10 mouse cellular contexts compared by ENCODE assay signal in the genomic region with DNA sequence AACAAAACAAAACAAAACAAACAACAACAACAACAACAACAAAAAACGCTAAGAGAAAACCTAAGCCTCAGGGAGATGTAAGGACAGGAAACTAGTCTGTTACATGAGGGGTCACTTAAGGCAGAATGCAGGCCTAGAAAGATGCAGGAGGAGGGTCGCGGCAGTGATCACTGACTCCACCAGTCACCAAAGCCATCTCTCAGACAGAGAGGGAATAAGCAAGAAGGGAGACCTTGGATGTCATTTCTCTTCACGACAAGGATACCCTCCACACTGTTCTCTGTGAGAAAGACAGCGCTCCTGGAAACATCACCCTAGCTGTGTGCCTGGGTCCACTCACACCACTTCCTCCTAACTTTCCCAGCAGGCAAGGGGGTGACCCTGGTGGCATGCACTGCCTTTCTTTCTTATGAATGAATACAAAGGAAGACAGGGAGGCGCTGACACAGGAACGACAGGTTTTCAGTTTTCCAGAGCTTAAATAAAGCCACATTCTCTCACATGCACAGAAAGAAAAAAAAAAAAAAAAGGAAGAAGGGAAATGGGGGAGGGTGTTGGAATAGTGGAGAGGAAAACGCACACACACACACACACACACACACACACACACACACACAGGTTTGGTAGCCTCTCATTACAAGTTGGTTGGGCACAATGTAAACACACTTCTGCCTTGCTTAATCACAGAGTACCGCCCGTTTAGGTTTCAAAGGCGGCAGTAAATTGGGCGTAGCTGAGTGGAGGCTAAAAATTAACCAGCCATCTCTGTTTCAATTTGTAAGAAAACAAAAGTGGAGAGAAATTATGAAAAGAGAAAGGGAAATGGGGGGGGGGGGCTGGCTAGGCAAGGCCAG. TPM values are rescaled to one million over a fixed set of nuclear protein-coding genes. Genes with fewer than 3 reads are reported as not detected.
DNase-seq lines count a peak whose midpoint lies in the region; ATAC-seq and TF ChIP-seq lines count a peak whose summit lies in the region.
"Had no signal": no experiment of that assay in that cellular context is flagged by ENCODE, and none has a peak within 500 bp of the region (broad histone marks: within the 10 kb centered on the region; RNA-seq: fewer than 3 reads in every experiment).

No protein-coding gene starts in this region.

- no peak overlapping the region for H3K27ac ChIP-seq in kidney, adult 2 months (ENCODE audit: insufficient read depth, low read depth, low read length)
- peak overlapping the region; percentile 34; the same call in 1 of the 2 replicates for H3K27ac ChIP-seq in embryonic facial prominence, embryonic 15.5 days (replicated peaks)
- no peak overlapping the region for H3K27ac ChIP-seq in intestine, postnatal 0 days (ENCODE audit: low read depth, low read length)
- H3K27ac ChIP-seq in midbrain, embryonic 16.5 days (ENCODE audit: low read length) = no peak overlapping the region; the same call in 1 of the 2 replicates

- H3K4me2 ChIP-seq in embryonic facial prominence, embryonic 15.5 days (replicated peaks) = peak overlapping the region; percentile 50; the same call in 1 of the 2 replicates
- H3K4me2 ChIP-seq in intestine, postnatal 0 days (replicated peaks; ENCODE audit: low read depth) = no peak overlapping the region
- peak overlapping the region; percentile 56 for H3K4me2 ChIP-seq in midbrain, embryonic 16.5 days (ENCODE audit: low read length)
- H3K4me2 ChIP-seq: heart, embryonic 11.5 days had no signal

- 52% methylated on average over 12 of the region's 12 CpGs for WGBS in kidney, adult 2 months
- WGBS in embryonic facial prominence, embryonic 15.5 days = 42% methylated on average over 12 of the region's 12 CpGs
- 31% methylated on average over 12 of the region's 12 CpGs for WGBS in intestine, postnatal 0 days
- WGBS in midbrain, embryonic 16.5 days = 37% methylated on average over 12 of the region's 12 CpGs

- no peak overlapping the region for H3K4me3 ChIP-seq in kidney, adult 2 months (ENCODE audit: insufficient read depth, low read depth, low read length)
- no peak overlapping the region for H3K4me3 ChIP-seq in embryonic facial prominence, embryonic 15.5 days (replicated peaks)
- H3K4me3 ChIP-seq in intestine, postnatal 0 days (ENCODE audit: low read depth, low read length) = no peak overlapping the region
- H3K4me3 ChIP-seq in midbrain, embryonic 16.5 days (ENCODE audit: low read depth, low read length) = peak overlapping the region; percentile 36

- TF ChIP-seq CTCF in kidney, adult 2 months (conservative IDR thresholded peaks at IDR 0.05; ENCODE audit: insufficient read depth, insufficient read length, low read depth, low read length) = no peak
- no peak for TF ChIP-seq CTCF in intestine, postnatal 0 days (IDR thresholded peaks at IDR 0.05; ENCODE audit: low read depth)

- ATAC-seq in embryonic facial prominence, embryonic 15.5 days (ENCODE audit: insufficient number of reproducible peaks, low FRiP score, low TSS enrichment, low read depth) = no peak
- peak; percentile 34; the same call in 1 of the 2 replicates for ATAC-seq in intestine, postnatal 0 days
- ATAC-seq in midbrain, embryonic 16.5 days = no peak
- no peak for ATAC-seq in frontal cortex, adult (ENCODE audit: low TSS enrichment)

- no peaks in the 10 kb centered on the region; the same call in 1 of the 2 replicates for H3K36me3 ChIP-seq in kidney, adult 2 months (ENCODE audit: control insufficient read depth, insufficient read depth, low read length)
- H3K36me3 ChIP-seq in embryonic facial prominence, embryonic 15.5 days = peaks cover 36% of the 10 kb centered on the region
- no peaks in the 10 kb centered on the region; the same call in 1 of the 2 replicates for H3K36me3 ChIP-seq in intestine, postnatal 0 days (ENCODE audit: control insufficient read depth, insufficient read depth)
- H3K36me3 ChIP-seq in midbrain, embryonic 16.5 days (ENCODE audit: control insufficient read depth, insufficient read depth, low read length) = no peaks in the 10 kb centered on the region

- no peaks in the 10 kb centered on the region for H3K9me3 ChIP-seq in embryonic facial prominence, embryonic 15.5 days (replicated peaks)
- no peaks in the 10 kb centered on the region for H3K9me3 ChIP-seq in intestine, postnatal 0 days (ENCODE audit: control insufficient read depth)
- no peaks in the 10 kb centered on the region for H3K9me3 ChIP-seq in midbrain, embryonic 16.5 days (replicated peaks; ENCODE audit: control insufficient read depth, low read length, poor library complexity, severe bottlenecking)

- H3K9ac ChIP-seq in embryonic facial prominence, embryonic 15.5 days = no peak overlapping the region
- H3K9ac ChIP-seq in intestine, postnatal 0 days (ENCODE audit: low read depth, low read length) = no peak overlapping the region
- H3K9ac ChIP-seq in midbrain, embryonic 16.5 days (ENCODE audit: low read depth, low read length) = peak overlapping the region; percentile 31

- no peaks in the 10 kb centered on the region for H3K27me3 ChIP-seq in kidney, adult 2 months (replicated peaks; ENCODE audit: control insufficient read depth, insufficient read depth, low read length)
- peaks cover 8% of the 10 kb centered on the region; the same call in 1 of the 2 replicates for H3K27me3 ChIP-seq in embryonic facial prominence, embryonic 15.5 days
- peaks cover 36% of the 10 kb centered on the region for H3K27me3 ChIP-seq in intestine, postnatal 0 days (replicated peaks; ENCODE audit: control insufficient read depth, insufficient read depth, low read length)
- peaks cover 28% of the 10 kb centered on the region for H3K27me3 ChIP-seq in midbrain, embryonic 16.5 days (ENCODE audit: control insufficient read depth, insufficient read depth, low read depth, low read length)

- DNase-seq in kidney, adult 2 months = peak; percentile 38
- DNase-seq in kidney, postnatal 14 days = no peak
- DNase-seq in ovary, postnatal 36 days (ENCODE audit: low spot score) = no peak
- no peak for DNase-seq in gastrocnemius, adult 18-20 months (ENCODE audit: low spot score)

- H3K4me1 ChIP-seq in kidney, adult 2 months (ENCODE audit: control insufficient read depth, insufficient read depth, low read length) = peaks cover 11% of the 10 kb centered on the region
- H3K4me1 ChIP-seq in embryonic facial prominence, embryonic 15.5 days = peaks cover 77% of the 10 kb centered on the region
- H3K4me1 ChIP-seq in intestine, postnatal 0 days (replicated peaks; ENCODE audit: control insufficient read depth, insufficient read depth, low read length) = 0 out of 2 replicates have a peak, but pooled peaks cover 4% of the 10 kb centered on the region
- H3K4me1 ChIP-seq in midbrain, embryonic 16.5 days (ENCODE audit: control insufficient read depth, insufficient read depth, low read length) = peaks cover 28% of the 10 kb centered on the region

- TF ChIP-seq POLR2A in kidney, adult 2 months (IDR thresholded peaks at IDR 0.05; ENCODE audit: low read depth, low read length) = no peak

RNA-seq across cellular contexts. Expression of a gene that starts 29.8 kb away (rescaled TPM):
- 17.7 and 22.1 TPM in 2 replicates for polyA plus RNA-seq in kidney, adult 2 months (2012; rRNA removed)
- 61.4 and 62.0 TPM in 2 replicates for polyA plus RNA-seq in embryonic facial prominence, embryonic 15.5 days (2015; fragmentation: Nextera tagmentation; extraction: Ambion mirVana)
- polyA plus RNA-seq in intestine, postnatal 0 days (2015; fragmentation: Nextera tagmentation; extraction: Ambion mirVana) = 11.2 and 12.0 TPM in 2 replicates
- 44.1 and 55.4 TPM in 2 replicates for polyA plus RNA-seq in midbrain, embryonic 16.5 days (2015; fragmentation: Nextera tagmentation; extraction: Ambion mirVana)
- 100 to 1,000 TPM; 481 to 528 TPM for total RNA-seq in gastrocnemius, adult 18-20 months (2021)

RNA-seq across cellular contexts. Expression of a gene that starts 47.5 kb away (rescaled TPM):
- 0.65 and 0.81 TPM in 2 replicates for polyA plus RNA-seq in kidney, adult 2 months (2012; rRNA removed)
- polyA plus RNA-seq in embryonic facial prominence, embryonic 15.5 days (2015; fragmentation: Nextera tagmentation; extraction: Ambion mirVana) = 4.2 and 4.9 TPM in 2 replicates
- 1.0 and 1.5 TPM in 2 replicates for polyA plus RNA-seq in intestine, postnatal 0 days (2015; fragmentation: Nextera tagmentation; extraction: Ambion mirVana)
- 0.80 and 1.1 TPM in 2 replicates for polyA plus RNA-seq in midbrain, embryonic 16.5 days (2015; fragmentation: Nextera tagmentation; extraction: Ambion mirVana)
- under 1 TPM; 0.34 to 0.45 TPM for total RNA-seq in gastrocnemius, adult 18-20 months (2021)
- total RNA-seq: layer of hippocampus, adult 8-10 months had no signal

RNA-seq across cellular contexts. Expression of a gene that starts 52.3 kb away (rescaled TPM):
- polyA plus RNA-seq in kidney, adult 2 months (2012; rRNA removed) = 4.4 and 4.5 TPM in 2 replicates
- 8.4 and 8.9 TPM in 2 replicates for polyA plus RNA-seq in embryonic facial prominence, embryonic 15.5 days (2015; fragmentation: Nextera tagmentation; extraction: Ambion mirVana)
- 1.9 and 2.2 TPM in 2 replicates for polyA plus RNA-seq in intestine, postnatal 0 days (2015; fragmentation: Nextera tagmentation; extraction: Ambion mirVana)
- polyA plus RNA-seq in midbrain, embryonic 16.5 days (2015; fragmentation: Nextera tagmentation; extraction: Ambion mirVana) = 11.7 and 12.4 TPM in 2 replicates
- total RNA-seq in gastrocnemius, adult 18-20 months (2021) = 10 to 100 TPM; 12.8 to 12.9 TPM
